Mouse (Mus musculus) ovary, postnatal 14 days (tissue): ENCODE measurements around the gene Rassf4.
A peak's percentile ranks its signal among the peaks of the same experiment; 100 is the strongest.

Source experiments
- DNase-seq: peaks from one replicate; pipeline ENCODE4 v3.0.0; 2022; ENCODE audit warnings: low spot score

The Rassf4 gene

GRCm38 (mm10) chr6:116673471-116674282, at the start of gene Rassf4:
TSS of gene Rassf4 (minus strand) at chr6:116673952.
- DNase-seq: peak; percentile 81

- no peak for DNase-seq
Measured at GRCm38 (mm10) chr6:116718920-116719319, 45.2 kb upstream of the Rassf4 start.

- no peak for DNase-seq
Measured at GRCm38 (mm10) chr6:116718361-116718760, 44.6 kb upstream of the Rassf4 start.

- no peak for DNase-seq
Measured at GRCm38 (mm10) chr6:116717851-116718250, 44.1 kb upstream of the Rassf4 start.

GRCm38 (mm10) chr6:116716666-116717065, 42.9 kb upstream of the Rassf4 start, which contains the start of gene Tmem72:
TSS of gene Tmem72 (minus strand) at chr6:116716913.
- DNase-seq: no peak

- DNase-seq: no peak
Measured at GRCm38 (mm10) chr6:116715166-116715565, 41.4 kb upstream of the Rassf4 start.

- no peak for DNase-seq
Measured at GRCm38 (mm10) chr6:116714576-116714975, 40.8 kb upstream of the Rassf4 start.

- no peak for DNase-seq
Measured at GRCm38 (mm10) chr6:116713966-116714365, 40.2 kb upstream of the Rassf4 start.

GRCm38 (mm10) chr6:116712503-116712902, 38.8 kb upstream of the Rassf4 start:
- no peak for DNase-seq

- no peak for DNase-seq
Measured at GRCm38 (mm10) chr6:116712062-116712461, 38.3 kb upstream of the Rassf4 start.

- no peak for DNase-seq
Measured at GRCm38 (mm10) chr6:116704320-116704719, 30.6 kb upstream of the Rassf4 start.

- no peak for DNase-seq
Measured at GRCm38 (mm10) chr6:116700821-116701220, 27.1 kb upstream of the Rassf4 start.

GRCm38 (mm10) chr6:116697896-116698425, 24.2 kb upstream of the Rassf4 start:
- DNase-seq: no peak

GRCm38 (mm10) chr6:116697413-116697812, 23.7 kb upstream of the Rassf4 start:
- DNase-seq: no peak

GRCm38 (mm10) chr6:116694346-116694745, 20.6 kb upstream of the Rassf4 start:
- no peak for DNase-seq

- no peak for DNase-seq
Measured at GRCm38 (mm10) chr6:116693639-116694038, 19.9 kb upstream of the Rassf4 start.

- no peak for DNase-seq
Measured at GRCm38 (mm10) chr6:116682317-116682716, 8.6 kb upstream of the Rassf4 start.

GRCm38 (mm10) chr6:116679563-116680288, 6.0 kb upstream of the Rassf4 start:
- no peak for DNase-seq

GRCm38 (mm10) chr6:116677321-116677720, 3.6 kb upstream of the Rassf4 start:
- DNase-seq: no peak

- no peak for DNase-seq
Measured at GRCm38 (mm10) chr6:116676355-116676913, 2.7 kb upstream of the Rassf4 start.

- DNase-seq: no peak
Measured at GRCm38 (mm10) chr6:116674283-116674886, 633 bp upstream of the Rassf4 start.

- no peak for DNase-seq
Measured at GRCm38 (mm10) chr6:116672349-116672748, 1.4 kb downstream of the Rassf4 start.
